Mouse (Mus musculus): ENCODE data around the gene Ank.

Gene Ank

DNA sequence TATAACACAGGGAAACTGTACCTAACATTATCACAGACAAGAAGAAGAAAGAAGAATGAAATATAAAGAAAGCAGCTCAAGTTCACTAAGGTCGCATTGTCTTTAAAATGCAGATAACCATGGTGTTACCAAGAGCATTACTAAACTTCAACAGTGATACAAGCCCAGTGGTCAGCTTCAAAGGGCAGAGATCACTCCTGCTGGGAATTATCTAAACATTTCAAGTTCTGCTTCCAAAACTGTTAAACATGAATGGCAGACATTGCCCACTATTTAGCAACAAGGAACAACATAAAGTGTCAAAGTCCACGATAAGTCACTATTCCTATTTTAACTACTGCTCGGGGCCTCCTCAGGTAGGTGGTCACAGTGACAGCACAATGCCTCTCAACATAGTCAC is 138.1 kb downstream of the Ank start:
- DNase-seq (ENCODE audit: low spot score), result no peak

DNA sequence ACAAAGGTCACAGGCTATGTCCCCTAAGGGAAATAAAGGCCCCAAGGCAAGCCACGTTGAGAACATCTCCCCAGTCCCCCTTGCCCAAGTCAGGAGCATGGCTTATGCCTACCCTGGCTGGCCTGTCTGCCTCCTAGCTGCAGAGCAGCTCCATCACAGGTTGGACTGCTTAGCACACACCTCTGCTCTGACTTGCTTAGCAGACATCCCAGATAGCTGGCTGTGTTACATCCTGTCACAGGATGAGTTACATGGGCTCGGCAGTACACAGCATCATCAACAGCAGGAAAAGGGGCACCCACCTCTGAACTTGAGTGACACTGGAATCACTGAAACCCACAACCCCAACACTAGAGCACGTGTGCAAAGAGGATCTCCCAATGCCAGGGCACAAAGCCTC is 138.8 kb downstream of the Ank start:
- DNase-seq (ENCODE audit: low spot score), result no peak

GRCm38 (mm10) chr15:27609554-27609953 is 143.1 kb downstream of the Ank start:
- no peak for DNase-seq (ENCODE audit: low spot score)

GRCm38 (mm10) chr15:27612533-27613221 is 146.2 kb downstream of the Ank start:
- DNase-seq (ENCODE audit: low spot score), result peak; percentile 36

DNA sequence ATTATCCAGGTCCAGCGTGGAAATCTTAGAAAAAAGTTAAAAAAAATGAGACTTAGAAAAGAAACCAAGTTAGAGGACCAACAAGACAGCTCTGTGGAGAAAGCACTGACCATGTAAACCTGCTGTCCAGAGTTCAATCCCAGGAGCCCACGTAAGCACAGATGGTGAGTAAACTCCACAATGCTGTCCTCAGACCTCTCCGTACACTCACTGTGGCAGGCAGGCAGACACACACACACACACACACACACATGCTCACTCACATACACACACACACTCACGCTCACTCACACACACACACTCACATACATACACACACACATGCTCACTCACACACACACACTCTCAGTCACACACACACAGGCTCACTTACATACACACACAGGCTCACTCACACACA is 146.8 kb downstream of the Ank start:
- DNase-seq (ENCODE audit: low spot score), result no peak

GRCm38 (mm10) chr15:27616159-27616558 is 149.7 kb downstream of the Ank start:
- no peak for DNase-seq (ENCODE audit: low spot score)

DNA sequence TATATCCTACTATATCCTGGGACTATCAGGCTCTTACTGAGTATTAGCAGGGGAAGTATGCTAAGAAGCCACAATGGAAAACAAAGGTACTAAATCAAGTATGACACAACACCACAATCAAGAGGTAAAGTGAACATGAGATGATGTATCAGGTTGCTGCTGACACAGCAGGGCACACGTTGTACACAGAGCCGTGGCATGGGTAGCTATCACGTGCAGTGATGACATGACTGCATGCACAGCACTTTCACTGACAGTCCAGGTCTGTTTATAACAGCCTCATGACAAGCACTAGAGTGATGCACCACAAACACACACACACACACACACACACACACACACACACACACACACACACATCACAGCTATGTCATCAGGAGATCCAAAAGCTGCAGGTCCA is 150.8 kb downstream of the Ank start:
- DNase-seq (ENCODE audit: low spot score), result no peak

- no peak for DNase-seq (ENCODE audit: low spot score)
Measured at GRCm38 (mm10) chr15:27618778-27619533, 152.5 kb downstream of the Ank start.

DNA sequence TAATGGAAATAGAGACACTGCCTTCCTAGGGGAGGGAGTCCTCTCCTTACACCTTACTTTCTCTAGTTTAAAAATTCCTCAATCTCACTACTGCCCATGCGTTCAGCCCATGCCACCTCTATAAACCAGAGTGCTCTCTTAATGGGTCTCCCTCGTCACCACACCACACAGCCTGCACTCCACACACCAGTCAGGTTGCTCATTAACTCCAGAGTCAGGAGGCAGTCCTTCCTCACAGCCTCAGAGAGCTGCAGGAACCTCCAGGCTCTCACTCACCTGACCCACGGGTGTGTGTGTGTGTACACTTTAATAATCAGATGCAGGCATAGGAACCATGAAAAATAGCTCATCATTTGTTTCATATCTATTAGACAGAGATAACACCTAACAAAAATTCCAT is 153.2 kb downstream of the Ank start:
- DNase-seq (ENCODE audit: low spot score), result no peak

DNA sequence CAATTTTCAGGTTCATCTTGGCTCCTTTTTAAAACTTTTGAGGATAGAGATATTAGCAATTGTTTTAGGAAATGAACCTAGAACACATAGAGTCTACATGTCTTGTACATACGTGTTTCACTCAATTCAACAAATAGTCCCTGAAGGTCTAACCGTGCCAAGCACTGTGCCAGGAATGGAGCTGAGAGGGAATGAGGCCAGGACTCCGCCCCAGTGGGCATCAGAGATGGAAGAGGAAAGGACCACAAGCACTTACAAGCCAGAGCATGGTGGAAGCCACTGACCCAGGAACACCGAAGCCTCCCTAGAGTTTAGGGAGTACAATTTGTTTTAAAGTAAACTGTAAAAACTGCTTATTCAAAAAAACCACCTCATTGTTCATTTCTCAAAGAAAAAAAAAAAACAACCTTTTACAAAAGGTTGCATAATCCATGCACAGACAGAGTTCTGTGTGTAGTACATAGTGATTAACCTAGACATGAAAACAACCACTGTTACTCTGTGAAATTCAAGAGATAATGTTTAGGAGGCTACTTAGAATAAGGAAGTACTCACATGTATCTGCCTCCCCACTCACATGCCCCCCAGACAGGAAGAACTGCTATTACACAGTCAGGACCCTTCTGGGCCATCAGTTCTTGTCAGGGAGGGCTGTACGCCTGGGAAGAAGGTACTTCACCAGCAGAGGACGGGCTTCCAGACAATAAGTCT is 154.2 kb downstream of the Ank start:
- no peak for DNase-seq (ENCODE audit: low spot score)

GRCm38 (mm10) chr15:27623286-27623685 is 156.8 kb downstream of the Ank start:
- DNase-seq (ENCODE audit: low spot score), result no peak

- no peak for DNase-seq (ENCODE audit: low spot score)
Measured at GRCm38 (mm10) chr15:27625014-27625889, 158.8 kb downstream of the Ank start.

DNA sequence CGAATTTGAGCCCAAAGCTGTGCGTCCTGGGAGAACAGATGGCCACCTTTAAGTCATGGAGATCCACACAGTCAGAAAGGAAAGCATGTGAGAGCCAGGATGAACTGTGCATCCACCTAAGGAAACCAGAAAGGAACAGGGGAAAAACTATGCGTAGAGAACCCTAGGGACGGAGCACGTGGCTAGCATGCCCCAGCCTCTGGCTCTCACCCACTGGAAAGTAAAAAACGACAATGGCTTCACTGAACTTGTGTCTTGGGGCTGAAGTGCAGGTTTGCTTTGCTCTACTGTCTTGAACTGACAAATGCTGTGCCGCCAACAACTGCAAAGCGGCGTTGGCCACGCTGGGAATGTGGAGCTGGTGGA is 159.4 kb downstream of the Ank start:
- DNase-seq (ENCODE audit: low spot score), result no peak

GRCm38 (mm10) chr15:27626314-27626713 is 159.8 kb downstream of the Ank start:
- DNase-seq (ENCODE audit: low spot score), result no peak

GRCm38 (mm10) chr15:27627794-27628193 is 161.3 kb downstream of the Ank start:
- DNase-seq (ENCODE audit: low spot score), result no peak

- no peak for DNase-seq (ENCODE audit: low spot score)
Measured at GRCm38 (mm10) chr15:27629046-27629445, 162.6 kb downstream of the Ank start.

GRCm38 (mm10) chr15:27629800-27630600 is 163.5 kb downstream of the Ank start:
- DNase-seq (ENCODE audit: low spot score), result peak; percentile 5

- peak; percentile 99 for DNase-seq (ENCODE audit: low spot score)
Measured at GRCm38 (mm10) chr15:27630601-27631383, 164.3 kb downstream of the Ank start, which contains the start of gene Otulin. Gene Otulin (minus strand): TSS chr15:27630693.

DNA sequence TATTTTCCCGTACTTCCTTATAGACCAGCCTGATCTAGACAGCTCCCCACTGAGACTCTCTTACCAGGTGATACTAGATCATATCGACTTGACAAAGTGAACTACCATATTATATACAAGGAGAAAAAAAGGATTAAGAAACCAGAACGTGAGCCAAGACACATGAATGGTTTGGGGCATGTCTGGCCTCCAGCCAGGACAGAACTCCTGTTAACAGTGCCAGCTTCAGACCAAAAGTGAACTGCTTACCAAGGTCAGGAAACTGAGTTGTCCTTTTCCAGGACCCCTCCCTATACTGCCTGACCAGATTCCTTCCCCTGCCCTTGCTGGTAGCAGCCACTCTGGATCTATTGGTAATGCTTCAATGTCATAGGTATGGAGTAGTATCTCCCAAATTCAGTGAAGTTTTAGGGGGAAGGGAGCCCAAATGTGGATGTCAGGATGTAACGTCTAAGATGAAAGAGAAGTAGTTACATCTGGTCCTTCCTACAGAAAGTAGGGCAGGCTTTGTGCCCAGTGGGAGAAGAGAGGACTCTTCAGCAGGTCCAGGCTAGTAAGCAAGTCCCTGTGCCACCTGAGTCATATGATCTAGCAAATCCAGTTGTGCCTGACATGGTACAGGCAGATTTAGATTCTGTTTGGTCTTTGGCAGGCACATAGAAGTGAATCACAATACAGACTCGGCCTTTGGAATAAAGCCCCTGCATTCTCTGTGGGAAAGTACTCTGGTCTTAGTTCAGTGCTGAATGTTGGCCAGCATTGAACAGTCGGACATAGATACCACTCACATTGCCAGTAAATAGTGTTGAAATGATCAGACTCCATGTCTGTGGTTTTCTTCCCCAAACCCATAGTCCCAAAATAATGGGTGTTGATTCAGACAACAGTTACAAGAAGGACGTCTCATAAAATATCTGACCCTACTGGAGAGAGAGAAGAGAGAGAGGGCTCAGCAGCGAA is 167.7 kb downstream of the Ank start:
- peak; percentile 6 for DNase-seq (ENCODE audit: low spot score)
